Mouse (Mus musculus): ENCODE data around the gene Ksr2. TPM values are rescaled to one million over a fixed set of nuclear protein-coding genes. Genes with fewer than 3 reads are reported as not detected.
A peak's percentile ranks its signal among the peaks of the same experiment; 100 is the strongest.

The Ksr2 gene
- total and polyA plus RNA-seq, 2 experiments from 2014 or later = 8.9 to 14.5 TPM

DNA sequence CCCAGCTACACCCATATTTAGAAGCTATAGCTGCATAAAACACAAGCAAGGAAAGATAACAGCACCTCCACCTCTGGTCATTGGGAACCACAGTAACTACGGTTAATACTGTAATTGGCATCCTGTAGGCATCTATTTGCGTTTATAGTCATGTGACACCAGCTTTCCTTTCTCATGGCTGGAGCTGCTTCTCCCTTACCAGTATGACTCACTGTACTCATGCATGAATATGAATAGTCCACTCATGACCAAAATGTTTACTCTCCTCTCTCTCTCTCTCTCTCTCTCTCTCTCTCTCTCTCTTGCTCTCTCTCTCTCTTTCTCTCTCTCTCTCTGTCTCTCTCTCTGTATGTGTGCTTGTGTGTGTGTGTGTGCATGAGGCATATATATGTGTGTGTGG is 147.3 kb downstream of the Ksr2 start:
- Histone ChIP-seq H3K27ac (ENCODE audit: low read depth, low read length) (no peak overlapping the region), H3K27me3 (ENCODE audit: insufficient read depth, low read length) (no peaks in the 10 kb centered on the region), H3K9me3 (ENCODE audit: low read length) (no peaks in the 10 kb centered on the region), H3K36me3 (ENCODE audit: insufficient read depth, low read length) (no peaks in the 10 kb centered on the region), H3K9ac (replicated peaks; ENCODE audit: low read length, poor library complexity, severe bottlenecking) (no peak overlapping the region), H3K4me3 (ENCODE audit: low read depth, low read length) (no peak overlapping the region), H3K4me1 (ENCODE audit: insufficient read depth, low read length) (no peaks in the 10 kb centered on the region), H3K4me2 (ENCODE audit: low read depth, low read length, poor library complexity, severe bottlenecking) (no peak overlapping the region)
- ATAC-seq (ENCODE audit: low FRiP score) = no peak
- TF ChIP-seq CTCF (IDR thresholded peaks at IDR 0.05) = no peak
- no peak for DNase-seq (ENCODE audit: low spot score)
- 88% methylated on average over 2 of the region's 2 CpGs for WGBS

- DNase-seq (ENCODE audit: low spot score) = peak; percentile 43
- H3K4me3 ChIP-seq (ENCODE audit: low read depth, low read length) = no peak overlapping the region
- ATAC-seq (ENCODE audit: low FRiP score) = no peak
- no peak for TF ChIP-seq CTCF (IDR thresholded peaks at IDR 0.05)
- no peaks in the 10 kb centered on the region for H3K4me1 ChIP-seq (ENCODE audit: insufficient read depth, low read length)
- H3K27ac ChIP-seq (ENCODE audit: low read depth, low read length) = peak overlapping the region; percentile 43
- 36% methylated on average over 12 of the region's 12 CpGs for WGBS
- no peak overlapping the region for H3K9ac ChIP-seq (replicated peaks; ENCODE audit: low read length, poor library complexity, severe bottlenecking)
- no peaks in the 10 kb centered on the region for H3K9me3 ChIP-seq (ENCODE audit: low read length)
- no peaks in the 10 kb centered on the region for H3K36me3 ChIP-seq (ENCODE audit: insufficient read depth, low read length)
- no peak overlapping the region for H3K4me2 ChIP-seq (ENCODE audit: low read depth, low read length, poor library complexity, severe bottlenecking)
- no peaks in the 10 kb centered on the region for H3K27me3 ChIP-seq (ENCODE audit: insufficient read depth, low read length)
Measured at GRCm38 (mm10) chr5:117566051-117566665, 152.4 kb downstream of the Ksr2 start.

DNA sequence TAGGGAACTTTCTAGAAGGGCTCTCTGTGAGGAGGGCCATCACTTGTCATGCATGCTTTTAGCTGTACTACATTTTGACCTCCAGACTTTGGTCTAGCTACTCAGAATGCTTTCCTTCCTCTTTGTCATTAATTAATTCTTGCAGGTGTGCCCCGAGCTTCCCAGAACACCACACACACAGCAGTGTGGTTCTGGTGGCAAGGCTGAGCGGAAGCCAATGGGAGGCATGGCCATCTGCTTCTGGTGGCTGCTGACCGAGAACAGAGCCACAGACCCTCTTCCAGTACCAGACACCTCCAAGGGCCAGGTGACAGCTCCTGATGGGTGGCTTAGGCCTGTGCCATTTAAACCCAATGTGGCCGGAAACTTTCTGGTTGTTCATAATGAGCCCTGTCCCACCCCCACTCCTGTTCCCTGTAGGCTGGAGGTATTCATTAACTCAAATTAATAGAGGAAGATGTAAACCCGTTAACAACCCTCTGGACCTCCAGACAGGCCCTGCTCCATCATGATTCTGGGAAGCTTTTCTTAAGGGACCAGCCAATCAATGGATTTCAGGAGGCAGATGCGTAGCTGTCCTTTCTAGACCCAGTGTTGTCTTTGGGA is 155.5 kb downstream of the Ksr2 start:
- Histone ChIP-seq H3K9ac (replicated peaks; ENCODE audit: low read length, poor library complexity, severe bottlenecking) (no peak overlapping the region), H3K27me3 (ENCODE audit: insufficient read depth, low read length) (no peaks in the 10 kb centered on the region), H3K4me1 (ENCODE audit: insufficient read depth, low read length) (no peaks in the 10 kb centered on the region), H3K4me3 (ENCODE audit: low read depth, low read length) (no peak overlapping the region), H3K27ac (ENCODE audit: low read depth, low read length) (no peak overlapping the region), H3K36me3 (ENCODE audit: insufficient read depth, low read length) (no peaks in the 10 kb centered on the region), H3K4me2 (ENCODE audit: low read depth, low read length, poor library complexity, severe bottlenecking) (no peak overlapping the region), H3K9me3 (ENCODE audit: low read length) (no peaks in the 10 kb centered on the region)
- DNase-seq (ENCODE audit: low spot score) (no peak), ATAC-seq (ENCODE audit: low FRiP score) (no peak)
- TF ChIP-seq CTCF (IDR thresholded peaks at IDR 0.05) = no peak
- 92% methylated on average over 6 of the region's 6 CpGs for WGBS

GRCm38 (mm10) chr5:117572428-117572827 is 158.6 kb downstream of the Ksr2 start:
- ATAC-seq (ENCODE audit: low FRiP score) = no peak
- Histone ChIP-seq H3K27me3 (ENCODE audit: insufficient read depth, low read length) (no peaks in the 10 kb centered on the region), H3K27ac (ENCODE audit: low read depth, low read length) (no peak overlapping the region), H3K9me3 (ENCODE audit: low read length) (no peaks in the 10 kb centered on the region), H3K4me2 (ENCODE audit: low read depth, low read length, poor library complexity, severe bottlenecking) (no peak overlapping the region), H3K9ac (replicated peaks; ENCODE audit: low read length, poor library complexity, severe bottlenecking) (no peak overlapping the region), H3K36me3 (ENCODE audit: insufficient read depth, low read length) (no peaks in the 10 kb centered on the region), H3K4me1 (ENCODE audit: insufficient read depth, low read length) (no peaks in the 10 kb centered on the region), H3K4me3 (ENCODE audit: low read depth, low read length) (no peak overlapping the region)
- WGBS = 66% methylated on average over 14 of the region's 14 CpGs
- TF ChIP-seq CTCF (IDR thresholded peaks at IDR 0.05) = peak; percentile 34; the same call in 1 of the 2 replicates
- DNase-seq (ENCODE audit: low spot score) = peak; percentile 60

GRCm38 (mm10) chr5:117574894-117575293 is 161.1 kb downstream of the Ksr2 start:
- no peak overlapping the region for H3K27ac ChIP-seq (ENCODE audit: low read depth, low read length)
- H3K9ac ChIP-seq (replicated peaks; ENCODE audit: low read length, poor library complexity, severe bottlenecking) = no peak overlapping the region
- no peaks in the 10 kb centered on the region for H3K27me3 ChIP-seq (ENCODE audit: insufficient read depth, low read length)
- ATAC-seq (ENCODE audit: low FRiP score) (no peak), DNase-seq (ENCODE audit: low spot score) (no peak)
- no peak for TF ChIP-seq CTCF (IDR thresholded peaks at IDR 0.05)
- WGBS = 82% methylated on average over 7 of the region's 7 CpGs
- no peak overlapping the region for H3K4me2 ChIP-seq (ENCODE audit: low read depth, low read length, poor library complexity, severe bottlenecking)
- H3K4me3 ChIP-seq (ENCODE audit: low read depth, low read length) = no peak overlapping the region
- H3K36me3 ChIP-seq (ENCODE audit: insufficient read depth, low read length) = no peaks in the 10 kb centered on the region
- no peaks in the 10 kb centered on the region for H3K4me1 ChIP-seq (ENCODE audit: insufficient read depth, low read length)
- no peaks in the 10 kb centered on the region for H3K9me3 ChIP-seq (ENCODE audit: low read length)

DNA sequence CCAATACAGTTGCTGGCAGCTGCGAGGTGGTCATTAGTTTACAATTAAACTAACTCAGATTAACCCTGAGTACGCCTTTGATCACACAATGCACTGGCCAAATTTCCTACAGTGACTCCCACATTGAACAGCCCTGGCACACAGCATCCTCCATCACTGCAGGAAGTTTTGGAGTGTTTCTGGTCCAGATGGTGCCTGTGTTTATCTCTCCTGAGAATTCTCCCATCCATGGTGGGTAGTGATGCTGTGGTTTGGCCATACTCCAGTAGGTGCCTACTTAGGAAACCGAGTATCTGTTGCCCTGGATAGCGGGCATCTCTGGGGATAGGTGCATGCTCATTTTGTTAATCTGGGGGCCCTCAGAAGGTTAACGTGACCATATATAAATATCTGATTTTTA is 163.8 kb downstream of the Ksr2 start:
- Histone ChIP-seq H3K9me3 (ENCODE audit: low read length) (no peaks in the 10 kb centered on the region), H3K27ac (ENCODE audit: low read depth, low read length) (no peak overlapping the region), H3K9ac (replicated peaks; ENCODE audit: low read length, poor library complexity, severe bottlenecking) (no peak overlapping the region), H3K4me1 (ENCODE audit: insufficient read depth, low read length) (no peaks in the 10 kb centered on the region), H3K27me3 (ENCODE audit: insufficient read depth, low read length) (no peaks in the 10 kb centered on the region), H3K4me3 (ENCODE audit: low read depth, low read length) (no peak overlapping the region), H3K36me3 (ENCODE audit: insufficient read depth, low read length) (no peaks in the 10 kb centered on the region), H3K4me2 (ENCODE audit: low read depth, low read length, poor library complexity, severe bottlenecking) (no peak overlapping the region)
- DNase-seq (ENCODE audit: low spot score) (no peak), ATAC-seq (ENCODE audit: low FRiP score) (no peak)
- TF ChIP-seq CTCF (IDR thresholded peaks at IDR 0.05) = no peak
- WGBS = 84% methylated on average over 5 of the region's 5 CpGs
